Mouse (Mus musculus): ENCODE data around the gene Iqcm. TPM values are rescaled to one million over a fixed set of nuclear protein-coding genes. Genes with fewer than 3 reads are reported as not detected.

The Iqcm gene
- polyA plus RNA-seq, 1 experiment, result not detected

GRCm38 (mm10) chr8:75549284-75549683 is 100.8 kb downstream of the Iqcm start:
- TF ChIP-seq CTCF (conservative IDR thresholded peaks at IDR 0.05; ENCODE audit: insufficient read depth, insufficient read length, low read depth, low read length) (no peak), POLR2A (IDR thresholded peaks at IDR 0.05; ENCODE audit: low read depth, low read length) (no peak)
- Histone ChIP-seq H3K27ac (ENCODE audit: insufficient read depth, low read depth, low read length) (no peak overlapping the region), H3K27me3 (replicated peaks; ENCODE audit: control insufficient read depth, insufficient read depth, low read length) (no peaks in the 10 kb centered on the region), H3K4me1 (ENCODE audit: control insufficient read depth, insufficient read depth, low read length) (no peaks in the 10 kb centered on the region), H3K36me3 (ENCODE audit: control insufficient read depth, insufficient read depth, low read length) (no peaks in the 10 kb centered on the region), H3K4me3 (ENCODE audit: insufficient read depth, low read depth, low read length) (no peak overlapping the region)
- no peak for DNase-seq
- 74% methylated on average over 3 of the region's 3 CpGs for WGBS

- Histone ChIP-seq H3K27me3 (replicated peaks; ENCODE audit: control insufficient read depth, insufficient read depth, low read length) (no peaks in the 10 kb centered on the region), H3K4me1 (ENCODE audit: control insufficient read depth, insufficient read depth, low read length) (no peaks in the 10 kb centered on the region), H3K4me3 (ENCODE audit: insufficient read depth, low read depth, low read length) (no peak overlapping the region), H3K36me3 (ENCODE audit: control insufficient read depth, insufficient read depth, low read length) (no peaks in the 10 kb centered on the region), H3K27ac (ENCODE audit: insufficient read depth, low read depth, low read length) (no peak overlapping the region)
- no peak for DNase-seq
- TF ChIP-seq CTCF (conservative IDR thresholded peaks at IDR 0.05; ENCODE audit: insufficient read depth, insufficient read length, low read depth, low read length) (no peak), POLR2A (IDR thresholded peaks at IDR 0.05; ENCODE audit: low read depth, low read length) (no peak)
- 47% methylated on average over 2 of the region's 2 CpGs for WGBS
Measured at GRCm38 (mm10) chr8:75596281-75596680, 147.8 kb downstream of the Iqcm start.

GRCm38 (mm10) chr8:75642958-75643357 is 194.5 kb downstream of the Iqcm start:
- Histone ChIP-seq H3K4me1 (ENCODE audit: control insufficient read depth, insufficient read depth, low read length) (no peaks in the 10 kb centered on the region), H3K4me3 (ENCODE audit: insufficient read depth, low read depth, low read length) (no peak overlapping the region), H3K36me3 (ENCODE audit: control insufficient read depth, insufficient read depth, low read length) (no peaks in the 10 kb centered on the region), H3K27me3 (replicated peaks; ENCODE audit: control insufficient read depth, insufficient read depth, low read length) (no peaks in the 10 kb centered on the region; the same call in 1 of the 2 replicates), H3K27ac (ENCODE audit: insufficient read depth, low read depth, low read length) (no peak overlapping the region)
- WGBS, result 83% methylated on average over 3 of the region's 3 CpGs
- DNase-seq, result no peak
- TF ChIP-seq CTCF (conservative IDR thresholded peaks at IDR 0.05; ENCODE audit: insufficient read depth, insufficient read length, low read depth, low read length), result no peak
- TF ChIP-seq POLR2A (IDR thresholded peaks at IDR 0.05; ENCODE audit: low read depth, low read length), result no peak

GRCm38 (mm10) chr8:75659287-75659686 is 210.8 kb downstream of the Iqcm start:
- Histone ChIP-seq H3K4me1 (ENCODE audit: control insufficient read depth, insufficient read depth, low read length) (no peaks in the 10 kb centered on the region), H3K36me3 (ENCODE audit: control insufficient read depth, insufficient read depth, low read length) (no peaks in the 10 kb centered on the region), H3K4me3 (ENCODE audit: insufficient read depth, low read depth, low read length) (no peak overlapping the region), H3K27ac (ENCODE audit: insufficient read depth, low read depth, low read length) (no peak overlapping the region), H3K27me3 (replicated peaks; ENCODE audit: control insufficient read depth, insufficient read depth, low read length) (no peaks in the 10 kb centered on the region)
- WGBS, result 85% methylated on average over 6 of the region's 6 CpGs
- TF ChIP-seq POLR2A (IDR thresholded peaks at IDR 0.05; ENCODE audit: low read depth, low read length) (no peak), CTCF (conservative IDR thresholded peaks at IDR 0.05; ENCODE audit: insufficient read depth, insufficient read length, low read depth, low read length) (no peak)
- no peak for DNase-seq

- TF ChIP-seq POLR2A (IDR thresholded peaks at IDR 0.05; ENCODE audit: low read depth, low read length) (no peak), CTCF (conservative IDR thresholded peaks at IDR 0.05; ENCODE audit: insufficient read depth, insufficient read length, low read depth, low read length) (no peak)
- Histone ChIP-seq H3K4me3 (ENCODE audit: insufficient read depth, low read depth, low read length) (no peak overlapping the region), H3K4me1 (ENCODE audit: control insufficient read depth, insufficient read depth, low read length) (no peaks in the 10 kb centered on the region), H3K27ac (ENCODE audit: insufficient read depth, low read depth, low read length) (no peak overlapping the region), H3K36me3 (ENCODE audit: control insufficient read depth, insufficient read depth, low read length) (no peaks in the 10 kb centered on the region), H3K27me3 (replicated peaks; ENCODE audit: control insufficient read depth, insufficient read depth, low read length) (no peaks in the 10 kb centered on the region)
- 75% methylated on average over 3 of the region's 3 CpGs for WGBS
- DNase-seq, result no peak
Measured at GRCm38 (mm10) chr8:75746561-75746960, 298.1 kb downstream of the Iqcm start.

- no peak for TF ChIP-seq CTCF (conservative IDR thresholded peaks at IDR 0.05; ENCODE audit: insufficient read depth, insufficient read length, low read depth, low read length)
- TF ChIP-seq POLR2A (IDR thresholded peaks at IDR 0.05; ENCODE audit: low read depth, low read length), result no peak
- no peak overlapping the region for H3K27ac ChIP-seq (ENCODE audit: insufficient read depth, low read depth, low read length)
- no peak overlapping the region for H3K4me3 ChIP-seq (ENCODE audit: insufficient read depth, low read depth, low read length)
- DNase-seq, result no peak
- H3K27me3 ChIP-seq (replicated peaks; ENCODE audit: control insufficient read depth, insufficient read depth, low read length), result no peaks in the 10 kb centered on the region
- no peaks in the 10 kb centered on the region for H3K4me1 ChIP-seq (ENCODE audit: control insufficient read depth, insufficient read depth, low read length)
- H3K36me3 ChIP-seq (ENCODE audit: control insufficient read depth, insufficient read depth, low read length), result no peaks in the 10 kb centered on the region
Measured at GRCm38 (mm10) chr8:75755596-75755995, 307.1 kb downstream of the Iqcm start.

GRCm38 (mm10) chr8:75828468-75829132 is 380.1 kb downstream of the Iqcm start:
- Histone ChIP-seq H3K27me3 (replicated peaks; ENCODE audit: control insufficient read depth, insufficient read depth, low read length) (no peaks in the 10 kb centered on the region; the same call in 1 of the 2 replicates), H3K27ac (ENCODE audit: insufficient read depth, low read depth, low read length) (no peak overlapping the region), H3K4me3 (ENCODE audit: insufficient read depth, low read depth, low read length) (no peak overlapping the region), H3K4me1 (ENCODE audit: control insufficient read depth, insufficient read depth, low read length) (no peaks in the 10 kb centered on the region), H3K36me3 (ENCODE audit: control insufficient read depth, insufficient read depth, low read length) (no peaks in the 10 kb centered on the region)
- 70% methylated on average over 4 of the region's 4 CpGs for WGBS
- TF ChIP-seq CTCF (conservative IDR thresholded peaks at IDR 0.05; ENCODE audit: insufficient read depth, insufficient read length, low read depth, low read length) (no peak), POLR2A (IDR thresholded peaks at IDR 0.05; ENCODE audit: low read depth, low read length) (no peak)
- no peak for DNase-seq
